Mouse (Mus musculus) ES-E14 (cell line): ENCODE measurements around the gene Nlrp9b. TPM values are rescaled to one million over a fixed set of nuclear protein-coding genes. Genes with fewer than 3 reads are reported as not detected.
A peak's percentile ranks its signal among the peaks of the same experiment; 100 is the strongest.
"Not testable (repeated sequence)": the region's sequence is repeated elsewhere in the genome, so short reads cannot be mapped to it uniquely, and the experiment has no call there.

Experiments
- DNase-seq: peaks from one replicate; pipeline ENCODE4 v3.0.0-alpha.2; 2013; ENCODE audit warnings: low read depth, low spot score
- H3K27ac ChIP-seq: 2 replicates; pipeline ENCODE4 v1.5.1; 2012; ENCODE audit warnings: low read depth, mild to moderate bottlenecking, low read length, moderate library complexity, mixed read lengths; ENCODE audit not compliant: poor library complexity, insufficient read depth, severe bottlenecking
- H3K36me3 ChIP-seq: 2 replicates; pipeline ENCODE4 v1.6.1; 2012; ENCODE audit warnings: mild to moderate bottlenecking, low read length, moderate library complexity, mixed read lengths; ENCODE audit not compliant: control insufficient read depth, poor library complexity, insufficient read depth, severe bottlenecking
- H3K4me1 ChIP-seq, 2 experiments: fragments of 150-350 bp in 1 of 2; sonication (generic) in 1 of 2; 2 replicates each; pipeline ENCODE4 v1.6.1; 2012; ENCODE audit warnings: low read length in 2 of 2, mild to moderate bottlenecking in 1 of 2, mixed read lengths in 1 of 2; ENCODE audit not compliant: control insufficient read depth in 2 of 2, insufficient read depth in 2 of 2, poor library complexity in 1 of 2
- H3K4me3 ChIP-seq, 2 experiments: fragments of 150-350 bp in 1 of 2; sonication (generic) in 1 of 2; 2 replicates each; pipeline ENCODE4 v1.5.1; 2012; ENCODE audit warnings: low read length in 2 of 2, low read depth in 1 of 2, mild to moderate bottlenecking in 1 of 2, mixed read lengths in 1 of 2; ENCODE audit not compliant: insufficient read depth in 1 of 2, poor library complexity in 1 of 2, severe bottlenecking in 1 of 2
- H3K9ac ChIP-seq: 2 replicates; pipeline ENCODE4 v1.6.1; 2012; ENCODE audit warnings: low read depth, mild to moderate bottlenecking, low read length, mixed read lengths; ENCODE audit not compliant: poor library complexity, insufficient read depth, severe bottlenecking
- H3K9me3 ChIP-seq: fragments of 150-350 bp; sonication (generic); 2 replicates; pipeline ENCODE4 v1.6.1; 2012; ENCODE audit warnings: low read depth, mild to moderate bottlenecking, low read length; ENCODE audit not compliant: control insufficient read depth, insufficient read depth
- CHD2 ChIP-seq: IDR thresholded peaks from 2 replicates; pipeline ENCODE4 v1.6.1; 2014; ENCODE audit warnings: mild to moderate bottlenecking, low read depth, low read length, inconsistent platforms
- HCFC1 ChIP-seq: IDR thresholded peaks from 2 replicates; pipeline ENCODE4 v1.6.1; 2012; ENCODE audit warnings: low read length, inconsistent platforms, borderline replicate concordance; ENCODE audit not compliant: insufficient read depth
- MAFK ChIP-seq: IDR thresholded peaks from 2 replicates; pipeline ENCODE4 v1.6.1; 2014; ENCODE audit warnings: mild to moderate bottlenecking, low read depth, low read length, inconsistent platforms; ENCODE audit not compliant: insufficient read depth
- ZC3H11A ChIP-seq: IDR thresholded peaks from 2 replicates; pipeline ENCODE4 v1.6.1; 2012; ENCODE audit warnings: low read depth, mild to moderate bottlenecking, inconsistent platforms, low read length, borderline replicate concordance
- ZNF384 ChIP-seq: IDR thresholded peaks from 2 replicates; pipeline ENCODE4 v1.6.1; 2012; ENCODE audit warnings: low read depth, low read length, inconsistent platforms
- in situ Hi-C, 2 experiments: fragments of 600-800 bp; cut with MboI; formaldehyde crosslinking; loops; one replicate each; pipeline ENCODE4 v1.15.1; 2025; ENCODE audit warnings: low sequenced_read_pairs in 2 of 2, inconsistent platforms in 1 of 2; ENCODE audit not compliant: unreplicated experiment in 2 of 2
- total RNA-seq: library from RNA; depleted of rRNA; stranded (reverse); fragments of 300-350 nt; gene quantifications from 2 replicates; pipeline ENCODE4 v1.2.3, GENCODE M21; 2012; rRNA removed

The Nlrp9b gene
- total RNA-seq, 1 experiment = 5.1 TPM

DNA sequence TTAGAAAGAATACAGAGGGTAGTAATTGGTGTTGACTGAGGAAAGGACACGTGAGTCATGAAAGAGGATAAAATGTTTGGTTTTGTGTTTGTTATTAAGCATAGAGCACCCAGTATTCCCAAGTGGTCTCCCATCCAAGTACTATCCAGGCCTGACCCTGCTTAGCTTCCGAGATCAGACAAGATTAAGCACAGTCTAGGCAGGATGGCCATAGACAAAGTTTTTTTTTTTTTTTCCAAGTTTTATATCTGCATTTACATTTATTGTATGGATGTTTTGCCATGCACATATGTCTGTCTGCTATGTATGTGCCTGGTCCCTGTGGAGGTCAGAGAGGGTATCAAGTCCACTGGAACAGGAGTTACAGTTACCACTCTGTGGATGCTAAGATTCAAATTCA is 18.7 kb downstream of the Nlrp9b start:
- no peak overlapping the region for H3K27ac ChIP-seq
- H3K9me3 ChIP-seq = no peaks in the 10 kb centered on the region
- in situ Hi-C loops = no loop called here
- no peak overlapping the region for H3K9ac ChIP-seq
- H3K4me3 ChIP-seq = no peak overlapping the region
- H3K4me1 ChIP-seq = no peaks in the 10 kb centered on the region
- TF ChIP-seq CHD2 = no peak
- TF ChIP-seq MAFK = no peak
- TF ChIP-seq ZC3H11A = no peak
- TF ChIP-seq HCFC1 = no peak
- TF ChIP-seq ZNF384 = peak; percentile 93
- H3K36me3 ChIP-seq = no peaks in the 10 kb centered on the region
- no peak for DNase-seq

- in situ Hi-C loops, H3K36me3 ChIP-seq: not testable (repeated sequence)
These were observed 72.8 kb downstream of the Nlrp9b start for GRCm38 (mm10) chr7:20064100-20064499.

GRCm38 (mm10) chr7:20078118-20078517 is 86.9 kb downstream of the Nlrp9b start:
- DNase-seq, H3K4me1 ChIP-seq, H3K27ac ChIP-seq, in situ Hi-C loops, H3K9me3 ChIP-seq, H3K9ac ChIP-seq, H3K4me3 ChIP-seq, H3K36me3 ChIP-seq: not testable (repeated sequence)

More at GRCm38 (mm10) chr7:20064100-20064499, 72.8 kb downstream of the Nlrp9b start:
- not testable (repeated sequence) for H3K9ac ChIP-seq, H3K4me1 ChIP-seq, H3K4me3 ChIP-seq, H3K9me3 ChIP-seq, H3K27ac ChIP-seq
- TF ChIP-seq ZC3H11A (peak; percentile 31; the same call in 1 of the 2 replicates), ZNF384 (0 out of 2 replicates have a peak, but pooled peaks have one; percentile 40)
- DNase-seq = peak; percentile 25

- H3K9me3 ChIP-seq, H3K27ac ChIP-seq, H3K36me3 ChIP-seq, in situ Hi-C loops, H3K9ac ChIP-seq, H3K4me3 ChIP-seq, DNase-seq, H3K4me1 ChIP-seq: not testable (repeated sequence)
These were observed 108.1 kb downstream of the Nlrp9b start, which contains the start of gene Vmn1r91 for GRCm38 (mm10) chr7:20099380-20099779. Vmn1r91 (plus strand) TSS chr7:20099680.

DNA sequence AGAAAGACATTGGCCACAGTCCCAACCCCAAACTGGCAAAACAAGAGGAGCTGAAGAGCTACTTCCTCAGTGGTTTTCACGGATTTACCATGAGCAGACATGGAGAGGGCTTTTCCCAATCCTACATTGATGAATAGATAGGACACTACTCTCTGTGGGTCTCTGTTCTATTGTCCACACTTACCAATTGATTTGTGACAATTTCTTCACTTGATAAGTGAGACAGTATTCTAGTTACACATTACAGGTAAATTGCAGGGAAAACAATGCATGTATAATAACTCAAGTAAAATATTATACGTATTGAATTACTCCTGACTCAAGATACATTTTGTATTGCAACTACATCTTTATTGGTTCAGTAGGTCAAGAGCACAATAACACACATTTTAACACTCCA is 131.2 kb downstream of the Nlrp9b start, which contains the start of gene Gm16442:
Gene Gm16442 (minus strand): TSS at position 101 of the 400 bp plus-strand sequence.
- in situ Hi-C loops, H3K4me3 ChIP-seq, H3K9me3 ChIP-seq, DNase-seq, H3K27ac ChIP-seq, H3K4me1 ChIP-seq, H3K9ac ChIP-seq, H3K36me3 ChIP-seq: not testable (repeated sequence)

Other genes with a start within 250 kb of the Nlrp9b start
- 241 and 392 TPM in 2 replicates for gene Nectin2, start 241.0 kb upstream of the Nlrp9b start, total RNA-seq
- 167 and 309 TPM in 2 replicates for gene Bcam, start 220.4 kb upstream of the Nlrp9b start, total RNA-seq
- gene Cblc, start 194.7 kb upstream of the Nlrp9b start, total RNA-seq = 3.5 and 6.6 TPM in 2 replicates
- 14.3 and 28.8 TPM in 2 replicates for gene Bcl3, start 168.7 kb upstream of the Nlrp9b start, total RNA-seq
- 0.36 and 1.1 TPM in 2 replicates for gene Gm19345, start 139.5 kb upstream of the Nlrp9b start, total RNA-seq
- 0.71 and 1.4 TPM in 2 replicates for gene Ceacam16, start 130.2 kb upstream of the Nlrp9b start, total RNA-seq
- 0.85 and 0.94 TPM in 2 replicates for gene Ceacam19, start 103.5 kb upstream of the Nlrp9b start, total RNA-seq
- 38.6 and 49.9 TPM in 2 replicates for gene Pvr, start 70.3 kb upstream of the Nlrp9b start, total RNA-seq
- gene Igsf23, start 40.7 kb upstream of the Nlrp9b start, total RNA-seq = 4.6 and 6.6 TPM in 2 replicates
- gene Ceacam20, start 26.1 kb upstream of the Nlrp9b start, total RNA-seq = 3.7 and 4.9 TPM in 2 replicates
- 0.05 TPM in 1 of 2 replicates, not detected in the other for gene Vmn1r91, start 108.2 kb downstream of the Nlrp9b start, total RNA-seq
- not detected in 2 replicates for gene Gm16442, start 131.1 kb downstream of the Nlrp9b start, total RNA-seq
- gene Vmn1r93, start 147.6 kb downstream of the Nlrp9b start, total RNA-seq = not detected in 2 replicates
- not detected in 2 replicates for gene Vmn1r94, start 176.9 kb downstream of the Nlrp9b start, total RNA-seq
- gene Vmn1r95, start 202.2 kb downstream of the Nlrp9b start, total RNA-seq = not detected in 2 replicates
- not detected in 2 replicates for gene Gm6164, start 214.1 kb downstream of the Nlrp9b start, total RNA-seq
- not detected in 2 replicates for gene Gm4498, start 242.4 kb downstream of the Nlrp9b start, total RNA-seq